Mouse (Mus musculus): ENCODE measurements around the gene Nfix. TPM values are rescaled to one million over a fixed set of nuclear protein-coding genes. Genes with fewer than 3 reads are reported as not detected.
A peak's percentile ranks its signal among the peaks of the same experiment; 100 is the strongest.

The Nfix gene
- polyA plus RNA-seq, 1 experiment, result 22.1 TPM

DNA sequence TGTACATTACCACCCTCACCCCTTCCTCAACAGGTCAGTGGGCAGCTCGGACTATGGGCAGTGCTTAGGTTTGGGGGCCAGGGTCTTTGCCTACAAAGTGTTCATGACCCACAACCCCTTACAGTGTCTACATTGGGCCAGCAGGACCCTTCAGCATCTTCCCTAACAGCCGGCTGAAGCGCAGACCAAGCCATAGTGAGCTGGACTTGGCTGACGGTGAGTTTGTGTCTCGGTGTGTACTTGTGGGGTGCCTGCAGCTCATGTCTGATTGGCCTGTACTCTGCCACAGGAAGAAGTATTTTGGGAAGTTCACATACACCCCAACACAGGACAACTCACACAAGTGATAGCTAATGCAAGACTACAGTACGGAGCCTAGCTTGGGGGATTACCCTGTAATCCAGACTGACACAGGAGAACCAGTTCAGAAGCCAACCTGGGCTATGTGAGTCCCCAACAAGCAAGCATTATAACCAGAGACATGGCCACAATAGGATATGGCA is 97.1 kb downstream of the Nfix start:
- Histone ChIP-seq H3K36me3 (ENCODE audit: control insufficient read depth, insufficient read depth, low read length) (no peaks in the 10 kb centered on the region), H3K27me3 (replicated peaks; ENCODE audit: control insufficient read depth, insufficient read depth, low read length) (peaks cover 4% of the 10 kb centered on the region; the same call in 1 of the 2 replicates), H3K27ac (ENCODE audit: insufficient read depth, low read depth, low read length) (no peak overlapping the region), H3K4me1 (ENCODE audit: control insufficient read depth, insufficient read depth, low read length) (0 out of 2 replicates have a peak, but pooled peaks cover 3% of the 10 kb centered on the region), H3K4me3 (ENCODE audit: insufficient read depth, low read depth, low read length) (no peak overlapping the region)
- DNase-seq, result no peak
- 81% methylated on average over 6 of the region's 6 CpGs for WGBS
- TF ChIP-seq CTCF (conservative IDR thresholded peaks at IDR 0.05; ENCODE audit: insufficient read depth, insufficient read length, low read depth, low read length), result no peak
- no peak for TF ChIP-seq POLR2A (IDR thresholded peaks at IDR 0.05; ENCODE audit: low read depth, low read length)

DNA sequence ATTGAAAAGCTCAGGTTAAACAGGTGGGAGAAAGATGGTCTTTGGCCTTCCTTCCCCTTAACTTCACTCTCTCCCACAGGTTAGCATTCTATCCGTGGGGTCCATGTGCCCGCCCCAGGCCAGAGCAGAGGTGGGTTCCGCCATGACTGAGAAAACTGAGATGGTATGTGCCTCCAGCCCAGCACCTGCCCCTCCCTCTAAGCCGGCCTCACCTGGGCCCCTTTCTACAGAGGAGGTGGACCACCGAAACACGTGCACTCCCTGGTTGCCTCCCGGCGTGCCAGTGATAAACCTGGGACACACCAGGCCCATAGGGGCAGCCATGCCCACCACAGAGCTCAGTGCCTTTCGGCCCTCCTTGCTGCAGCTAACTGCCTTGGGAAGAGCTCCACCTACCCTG is 97.6 kb downstream of the Nfix start:
- TF ChIP-seq POLR2A (IDR thresholded peaks at IDR 0.05; ENCODE audit: low read depth, low read length), result no peak
- no peak for TF ChIP-seq CTCF (conservative IDR thresholded peaks at IDR 0.05; ENCODE audit: insufficient read depth, insufficient read length, low read depth, low read length)
- H3K4me3 ChIP-seq (ENCODE audit: insufficient read depth, low read depth, low read length), result no peak overlapping the region
- DNase-seq, result no peak
- no peak overlapping the region for H3K27ac ChIP-seq (ENCODE audit: insufficient read depth, low read depth, low read length)
- WGBS, result 77% methylated on average over 9 of the region's 9 CpGs
- peaks cover 4% of the 10 kb centered on the region; the same call in 1 of the 2 replicates for H3K27me3 ChIP-seq (replicated peaks; ENCODE audit: control insufficient read depth, insufficient read depth, low read length)
- no peaks in the 10 kb centered on the region for H3K36me3 ChIP-seq (ENCODE audit: control insufficient read depth, insufficient read depth, low read length)
- 0 out of 2 replicates have a peak, but pooled peaks cover 3% of the 10 kb centered on the region for H3K4me1 ChIP-seq (ENCODE audit: control insufficient read depth, insufficient read depth, low read length)

DNA sequence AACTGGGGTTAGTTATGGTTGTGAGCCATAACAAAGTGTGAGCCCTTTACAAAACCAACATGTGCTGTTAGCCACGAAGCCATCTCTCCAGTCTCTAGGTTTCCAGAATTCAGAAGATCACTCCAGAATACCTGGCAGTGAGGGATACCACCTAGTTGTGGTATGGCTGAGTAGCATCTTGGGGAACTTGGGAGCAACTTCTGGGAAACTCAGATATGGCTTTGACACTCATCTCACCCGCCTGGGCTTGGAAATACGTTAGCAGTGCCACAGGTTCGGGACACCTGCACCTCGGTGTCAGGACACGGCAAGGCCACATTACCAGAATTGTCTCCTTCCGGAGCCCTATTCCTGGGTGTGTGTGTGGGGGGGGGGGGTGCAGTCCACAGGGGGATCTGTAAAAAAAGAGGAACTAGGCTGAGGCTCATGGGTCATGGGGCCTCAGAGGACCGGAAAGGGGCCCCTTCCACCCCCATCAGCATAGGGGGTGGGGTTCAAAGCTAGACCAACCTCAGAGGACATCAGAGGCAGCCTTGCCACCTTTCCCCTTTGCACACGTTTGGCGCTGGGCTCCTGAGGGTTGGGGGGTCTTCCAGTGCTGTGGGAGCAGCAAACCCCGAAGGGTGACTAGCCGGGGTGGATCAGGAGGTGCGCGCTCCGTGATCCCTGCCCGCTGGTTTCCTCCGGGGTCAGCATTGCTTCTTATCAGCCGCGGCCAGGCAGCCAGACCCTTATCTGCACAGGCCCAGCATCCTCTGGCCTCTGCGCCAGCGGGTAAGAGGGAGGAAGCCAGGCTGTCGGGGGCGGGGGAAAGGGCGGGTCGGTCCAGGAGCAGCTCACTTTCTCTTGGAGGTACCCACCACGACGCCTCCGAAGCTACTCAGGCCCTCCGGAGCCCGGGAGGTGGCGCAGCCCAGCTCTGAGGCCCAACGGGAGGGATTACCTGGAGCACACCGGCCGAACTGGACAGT is 98.9 kb downstream of the Nfix start, which contains the start of gene Lyl1:
Lyl1 (plus strand) TSS at position 517 of the 971 bp plus-strand sequence.
- Histone ChIP-seq H3K4me1 (ENCODE audit: control insufficient read depth, insufficient read depth, low read length) (0 out of 2 replicates have a peak, but pooled peaks cover 3% of the 10 kb centered on the region), H3K4me3 (ENCODE audit: insufficient read depth, low read depth, low read length) (peak within 1 kb of the TSS; percentile 24; the same call in 1 of the 2 replicates), H3K36me3 (ENCODE audit: control insufficient read depth, insufficient read depth, low read length) (no peaks in the 10 kb centered on the region), H3K27ac (ENCODE audit: insufficient read depth, low read depth, low read length) (peak within 1 kb of the TSS; percentile 32), H3K27me3 (replicated peaks; ENCODE audit: control insufficient read depth, insufficient read depth, low read length) (peaks cover 4% of the 10 kb centered on the region; the same call in 1 of the 2 replicates)
- WGBS, result 21% methylated on average over 34 of the region's 34 CpGs
- TF ChIP-seq CTCF (conservative IDR thresholded peaks at IDR 0.05; ENCODE audit: insufficient read depth, insufficient read length, low read depth, low read length) (no peak), POLR2A (IDR thresholded peaks at IDR 0.05; ENCODE audit: low read depth, low read length) (no peak)
- DNase-seq, result peak; percentile 84

DNA sequence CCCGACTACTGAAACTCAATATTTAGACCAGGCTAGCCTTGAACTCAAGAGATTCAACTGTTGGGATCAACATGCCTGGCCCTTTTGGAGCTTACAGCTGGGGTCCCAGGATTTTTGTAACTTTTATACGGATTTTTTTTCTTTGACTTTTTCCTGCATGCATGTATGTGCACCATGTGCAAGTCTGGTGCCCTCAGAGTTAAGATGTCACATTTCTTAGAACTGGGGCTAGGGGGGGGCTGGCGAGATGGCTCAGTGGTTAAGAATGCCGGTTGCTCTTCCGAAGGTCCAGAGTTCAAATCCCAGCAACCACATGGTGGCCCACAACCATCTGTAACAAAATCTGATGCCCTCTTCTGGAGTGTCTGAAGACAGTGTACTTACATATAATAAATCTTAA is 99.6 kb downstream of the Nfix start:
- Histone ChIP-seq H3K4me3 (ENCODE audit: insufficient read depth, low read depth, low read length) (no peak overlapping the region), H3K27me3 (replicated peaks; ENCODE audit: control insufficient read depth, insufficient read depth, low read length) (peaks cover 3% of the 10 kb centered on the region; the same call in 1 of the 2 replicates), H3K4me1 (ENCODE audit: control insufficient read depth, insufficient read depth, low read length) (0 out of 2 replicates have a peak, but pooled peaks cover 3% of the 10 kb centered on the region), H3K36me3 (ENCODE audit: control insufficient read depth, insufficient read depth, low read length) (no peaks in the 10 kb centered on the region), H3K27ac (ENCODE audit: insufficient read depth, low read depth, low read length) (no peak overlapping the region)
- TF ChIP-seq CTCF (conservative IDR thresholded peaks at IDR 0.05; ENCODE audit: insufficient read depth, insufficient read length, low read depth, low read length) (no peak), POLR2A (IDR thresholded peaks at IDR 0.05; ENCODE audit: low read depth, low read length) (no peak)
- WGBS, result 65% methylated on average over 5 of the region's 5 CpGs
- DNase-seq, result no peak

GRCm38 (mm10) chr8:84699861-84700322 is 100.3 kb downstream of the Nfix start:
- Histone ChIP-seq H3K27ac (ENCODE audit: insufficient read depth, low read depth, low read length) (no peak overlapping the region), H3K27me3 (replicated peaks; ENCODE audit: control insufficient read depth, insufficient read depth, low read length) (no peaks in the 10 kb centered on the region), H3K4me1 (ENCODE audit: control insufficient read depth, insufficient read depth, low read length) (0 out of 2 replicates have a peak, but pooled peaks cover 3% of the 10 kb centered on the region), H3K4me3 (ENCODE audit: insufficient read depth, low read depth, low read length) (no peak overlapping the region), H3K36me3 (ENCODE audit: control insufficient read depth, insufficient read depth, low read length) (no peaks in the 10 kb centered on the region)
- peak; percentile 91 for DNase-seq
- WGBS, result 45% methylated on average over 7 of the region's 7 CpGs
- TF ChIP-seq CTCF (conservative IDR thresholded peaks at IDR 0.05; ENCODE audit: insufficient read depth, insufficient read length, low read depth, low read length), result peak; percentile 71
- TF ChIP-seq POLR2A (IDR thresholded peaks at IDR 0.05; ENCODE audit: low read depth, low read length), result no peak

GRCm38 (mm10) chr8:84698929-84699401 is 101.2 kb downstream of the Nfix start:
- TF ChIP-seq CTCF (conservative IDR thresholded peaks at IDR 0.05; ENCODE audit: insufficient read depth, insufficient read length, low read depth, low read length), result no peak
- no peak for TF ChIP-seq POLR2A (IDR thresholded peaks at IDR 0.05; ENCODE audit: low read depth, low read length)
- no peaks in the 10 kb centered on the region for H3K27me3 ChIP-seq (replicated peaks; ENCODE audit: control insufficient read depth, insufficient read depth, low read length)
- H3K36me3 ChIP-seq (ENCODE audit: control insufficient read depth, insufficient read depth, low read length), result no peaks in the 10 kb centered on the region
- H3K4me1 ChIP-seq (ENCODE audit: control insufficient read depth, insufficient read depth, low read length), result 0 out of 2 replicates have a peak, but pooled peaks cover 3% of the 10 kb centered on the region
- H3K27ac ChIP-seq (ENCODE audit: insufficient read depth, low read depth, low read length), result peak overlapping the region; percentile 63
- 43% methylated on average over 9 of the region's 9 CpGs for whole genome bisulfite sequencing
- peak; percentile 90 for DNase-seq
- H3K4me3 ChIP-seq (ENCODE audit: insufficient read depth, low read depth, low read length), result peak overlapping the region; percentile 18; the same call in 1 of the 2 replicates

All from kidney, adult 2 months (tissue).